Mouse (Mus musculus) adrenal gland, postnatal 10 days (tissue): ENCODE data around the gene Ikzf3. TPM values are rescaled to one million over a fixed set of nuclear protein-coding genes. Genes with fewer than 3 reads are reported as not detected.

ENCODE experiments used
- DNase-seq: peaks from one replicate; pipeline ENCODE4 v3.0.0; 2021; ENCODE audit warnings: mixed read lengths
- total RNA-seq, 2 experiments: library from RNA; stranded (reverse); gene quantifications; 2 replicates each; pipeline ENCODE4 v1.2.3; 2021

The Ikzf3 gene
- total RNA-seq, 2 experiments from 2014 or later = 3.2 to 4.5 TPM

DNA sequence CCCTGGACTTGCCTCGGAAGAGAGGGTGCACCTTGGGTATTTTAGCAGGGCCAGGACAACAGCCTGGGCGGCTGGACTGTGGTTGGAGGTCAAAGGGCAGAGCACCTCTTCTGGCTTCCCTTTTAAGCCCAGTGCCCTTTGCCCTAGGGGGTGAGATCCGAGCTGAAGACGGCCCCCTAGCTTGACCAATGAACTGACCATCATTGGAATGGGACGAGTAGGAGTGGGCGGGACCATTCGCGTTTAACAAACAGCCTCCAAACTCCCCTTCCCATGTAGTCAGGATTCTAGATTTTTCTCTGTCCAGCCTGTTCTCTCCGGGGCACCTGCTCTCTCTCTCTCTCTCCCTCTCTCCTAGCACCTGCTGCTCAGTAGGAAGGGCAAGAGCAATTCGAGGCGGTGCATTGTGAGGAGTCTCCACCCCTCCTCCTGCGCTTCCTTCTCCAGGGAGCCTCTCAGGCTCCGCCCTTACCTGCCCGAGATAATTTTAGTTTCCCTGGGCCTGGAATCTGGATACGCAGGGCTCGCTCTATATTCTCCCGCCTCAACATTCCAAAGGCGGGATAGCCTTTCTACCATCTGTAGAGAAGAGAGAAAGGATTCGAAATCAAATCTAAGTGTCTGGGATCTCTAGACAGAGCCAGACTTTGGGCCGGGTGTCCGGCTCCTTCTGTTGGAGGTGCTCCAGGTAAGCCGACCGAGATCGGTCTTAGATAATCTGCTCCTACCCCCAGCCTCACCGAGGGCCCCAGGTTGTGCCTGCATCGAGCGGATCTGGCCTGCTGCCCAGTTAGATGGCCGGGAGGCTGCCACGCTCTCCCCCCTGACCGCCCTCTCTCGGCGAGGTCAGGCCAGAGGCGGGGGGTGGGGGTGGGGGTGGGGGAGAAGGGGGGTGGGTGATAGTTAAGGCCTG, 99.0 kb downstream of the Ikzf3 start:
- no peak for DNase-seq

DNA sequence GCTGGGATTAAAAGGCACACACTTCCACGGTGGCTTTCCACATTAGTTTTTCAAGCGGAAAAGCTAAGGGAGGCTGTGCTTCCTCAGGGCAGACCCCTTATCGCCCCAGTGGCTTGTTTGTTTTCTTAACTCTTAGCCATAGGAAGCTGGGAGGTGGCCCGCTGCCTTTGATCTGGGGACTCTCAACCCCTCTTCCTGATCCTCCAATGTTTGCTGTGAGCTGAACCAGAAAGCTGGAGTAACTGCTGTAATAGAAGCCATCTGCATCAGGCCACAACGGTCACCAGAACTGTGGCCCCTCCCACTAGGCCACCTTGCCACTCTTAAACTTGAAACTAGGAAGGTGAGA, 99.6 kb downstream of the Ikzf3 start, which contains the start of gene Grb7:
TSS of gene Grb7 (plus strand) at position 182 of the 349 bp plus-strand sequence.
- no peak for DNase-seq

DNA sequence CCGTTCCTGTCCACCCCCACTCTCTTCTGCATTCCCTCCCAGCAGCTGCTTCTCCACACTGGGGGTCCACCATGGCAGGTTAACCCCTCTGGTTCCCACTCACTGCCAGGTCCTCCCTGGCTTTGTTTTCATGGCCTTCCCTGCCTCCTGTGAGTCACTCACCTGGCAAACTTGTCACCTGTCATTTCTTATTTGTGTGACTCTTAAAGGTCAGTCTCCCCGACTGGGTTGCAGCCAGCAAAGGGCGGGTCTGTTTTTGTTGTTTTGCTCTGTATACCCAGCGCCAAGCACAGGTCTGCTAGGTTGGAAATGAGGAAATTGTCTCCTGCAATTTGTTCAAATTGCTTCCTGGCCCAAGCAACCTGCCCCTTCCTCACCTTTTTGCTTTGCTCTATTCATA, 100.2 kb downstream of the Ikzf3 start:
- DNase-seq = no peak

DNA sequence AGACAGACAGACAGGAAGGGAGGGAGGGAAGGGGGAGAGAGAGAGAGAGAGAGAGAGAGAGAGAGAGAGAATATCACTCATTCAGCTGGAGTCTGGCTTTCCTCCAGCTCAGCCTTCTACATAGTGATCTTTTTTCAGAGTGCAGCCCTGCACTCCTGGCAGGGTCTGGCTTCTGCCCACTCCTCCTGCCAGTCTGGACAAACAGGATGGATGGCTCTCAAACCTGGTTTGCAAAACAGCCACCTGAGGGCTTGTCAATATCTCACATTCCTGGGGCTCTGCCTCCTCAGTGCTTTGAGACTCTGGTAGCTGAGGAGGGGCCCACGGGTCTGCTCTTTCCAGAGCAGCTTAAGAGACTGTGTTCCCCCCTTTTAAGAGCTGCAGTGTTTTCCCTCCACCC, 100.6 kb downstream of the Ikzf3 start:
- no peak for DNase-seq

DNA sequence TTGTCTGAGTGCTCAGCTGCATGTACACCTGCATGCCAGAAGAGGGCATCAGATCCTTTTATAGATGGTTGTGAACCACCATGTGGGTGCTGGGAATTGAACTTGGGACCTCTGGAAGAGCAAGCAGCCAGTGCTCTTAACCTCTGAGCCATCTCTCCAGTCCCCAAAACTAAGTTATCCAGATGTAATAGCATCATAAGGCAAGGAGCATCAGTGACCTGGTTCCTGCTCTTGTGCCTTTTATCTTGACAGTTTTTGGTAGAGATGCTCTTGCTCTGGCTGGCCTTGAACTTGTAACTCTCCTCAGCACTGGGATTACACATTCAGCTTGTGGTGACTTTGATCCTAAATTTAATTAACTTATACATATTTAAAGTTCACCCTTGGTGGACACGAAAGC, 102.1 kb downstream of the Ikzf3 start:
- no peak for DNase-seq

DNA sequence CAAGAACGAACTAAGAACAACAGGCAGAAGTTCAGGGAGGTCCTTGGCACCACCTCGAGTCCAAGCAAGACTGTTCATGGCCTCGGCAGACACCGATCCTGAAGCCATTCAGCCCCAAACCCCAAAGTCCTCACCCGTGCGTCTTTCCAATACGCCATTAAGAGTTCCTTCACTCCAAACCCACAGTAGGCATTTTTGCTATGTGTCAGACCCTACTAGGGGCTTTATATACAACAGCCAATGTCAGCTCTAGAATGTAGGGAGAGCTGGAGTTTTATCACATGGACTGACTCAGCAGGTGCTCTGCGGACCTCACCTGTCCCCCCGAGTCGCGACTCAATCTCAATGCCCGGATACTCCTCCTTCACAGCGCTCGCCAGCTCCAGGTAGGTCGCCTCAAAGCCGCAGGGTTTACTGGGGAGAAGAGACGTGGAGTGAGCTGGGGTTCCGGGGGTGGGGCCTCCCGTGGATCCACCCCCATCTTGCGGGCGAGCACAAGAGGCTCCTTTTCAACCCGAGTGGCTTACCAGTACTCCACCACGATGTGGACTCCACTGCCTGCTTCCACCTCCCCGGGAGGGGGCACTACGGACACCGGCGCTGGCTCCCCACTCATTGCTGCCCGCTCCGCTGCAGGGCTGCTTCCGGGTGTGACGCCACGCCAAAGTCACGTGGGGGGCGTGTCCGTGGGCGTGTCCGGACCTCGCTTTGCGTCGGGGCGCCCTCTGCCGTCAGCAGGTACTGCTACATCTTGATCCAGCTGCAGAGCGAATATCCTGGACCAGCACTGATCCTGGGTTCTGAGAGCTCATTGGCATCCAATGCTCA, 107.3 kb downstream of the Ikzf3 start, which contains the start of gene Mien1:
TSS of gene Mien1 (minus strand) at position 661 of the 828 bp plus-strand sequence.
- peak; percentile 99 for DNase-seq

DNA sequence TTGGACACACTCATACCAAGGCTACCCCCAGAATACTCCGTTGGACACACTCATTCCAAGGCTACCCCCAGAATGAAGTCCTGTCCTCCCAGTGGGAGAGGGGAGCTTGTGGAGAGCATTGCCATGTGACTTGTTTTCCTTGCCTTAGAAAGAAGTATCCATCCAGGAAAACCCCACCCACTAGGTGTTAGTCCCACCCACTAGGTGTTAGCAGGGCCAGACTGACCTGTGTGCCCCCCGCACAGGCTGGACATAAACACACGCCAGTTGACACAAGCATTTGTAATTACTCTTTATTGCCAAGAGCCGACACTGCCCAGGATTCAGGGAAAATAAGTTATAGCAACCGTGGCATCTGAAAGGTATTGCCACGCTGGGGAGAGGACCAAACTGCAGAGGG, 108.4 kb downstream of the Ikzf3 start:
- DNase-seq = no peak

DNA sequence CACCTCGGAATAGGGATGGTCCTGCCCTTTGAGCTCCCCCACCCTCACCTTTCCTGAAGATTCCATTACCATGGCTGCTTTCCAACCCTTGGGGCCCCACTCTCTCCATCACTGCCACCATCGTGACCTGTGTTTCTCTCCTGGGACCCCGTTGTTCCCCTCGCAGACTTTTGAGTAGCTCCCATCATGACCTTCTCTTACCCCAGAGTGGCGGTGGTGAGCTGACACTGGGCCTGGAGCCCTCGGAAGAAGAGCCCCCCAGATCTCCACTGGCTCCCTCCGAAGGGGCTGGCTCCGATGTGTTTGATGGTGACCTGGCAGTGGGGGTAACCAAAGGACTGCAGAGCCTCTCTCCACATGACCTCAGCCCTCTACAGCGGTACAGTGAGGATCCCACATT, 110.1 kb downstream of the Ikzf3 start:
- no peak for DNase-seq

DNA sequence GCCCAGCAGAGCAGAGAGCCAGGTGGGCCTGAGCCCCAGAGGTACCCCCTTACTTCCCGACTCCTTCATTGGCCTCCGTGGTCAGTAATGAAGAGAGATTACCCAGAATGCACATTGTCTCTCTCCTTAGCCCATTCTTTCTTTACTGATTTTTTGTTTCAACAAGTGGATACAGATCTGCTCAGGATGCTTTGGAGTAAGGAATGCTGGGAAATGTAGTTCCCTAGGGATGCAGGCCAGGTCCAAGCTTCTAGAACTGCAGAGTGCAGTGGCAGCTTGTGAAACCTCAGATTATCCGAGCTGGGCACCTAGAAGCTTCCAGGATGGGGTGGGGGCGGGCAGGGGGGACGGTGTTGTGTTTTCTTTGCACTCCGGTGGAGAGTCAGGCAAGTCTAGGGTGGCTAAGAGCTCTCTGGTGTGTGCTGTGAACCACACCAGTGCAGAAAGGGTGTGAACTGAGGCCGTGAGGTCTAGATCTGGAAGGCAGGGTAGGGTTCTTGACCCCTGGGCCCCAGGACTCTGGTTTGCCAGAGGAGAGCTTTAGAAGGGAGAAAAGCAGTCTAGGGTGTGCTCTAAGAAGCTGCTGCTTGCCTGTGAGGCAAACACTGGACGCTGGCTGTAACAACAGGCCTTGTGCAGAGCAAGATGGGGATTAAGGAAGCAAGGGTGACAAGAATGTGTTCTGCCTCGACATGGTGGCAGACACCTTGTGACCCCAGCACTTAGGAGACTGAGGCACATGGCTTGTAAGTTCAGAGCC, 113.9 kb downstream of the Ikzf3 start:
- no peak for DNase-seq

DNA sequence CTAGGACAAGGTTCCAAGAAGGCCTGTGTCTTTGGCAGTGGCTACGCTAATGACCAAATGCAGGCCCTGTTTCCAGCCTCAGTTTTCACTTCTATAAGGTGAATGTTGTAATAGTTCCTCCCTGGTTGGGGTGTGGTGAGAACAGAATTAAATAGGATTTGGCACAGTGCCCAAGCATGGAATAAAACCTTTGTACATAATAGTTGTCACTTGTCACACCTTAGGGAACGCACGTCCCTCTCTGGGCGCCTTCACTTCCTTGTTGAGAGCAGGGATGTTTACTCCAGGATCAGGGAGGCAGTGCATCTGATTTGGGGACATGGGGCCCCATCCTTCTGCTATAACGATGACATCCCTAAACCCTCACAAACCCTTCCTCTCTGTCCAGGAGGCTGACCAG, 117.4 kb downstream of the Ikzf3 start:
- DNase-seq = no peak

DNA sequence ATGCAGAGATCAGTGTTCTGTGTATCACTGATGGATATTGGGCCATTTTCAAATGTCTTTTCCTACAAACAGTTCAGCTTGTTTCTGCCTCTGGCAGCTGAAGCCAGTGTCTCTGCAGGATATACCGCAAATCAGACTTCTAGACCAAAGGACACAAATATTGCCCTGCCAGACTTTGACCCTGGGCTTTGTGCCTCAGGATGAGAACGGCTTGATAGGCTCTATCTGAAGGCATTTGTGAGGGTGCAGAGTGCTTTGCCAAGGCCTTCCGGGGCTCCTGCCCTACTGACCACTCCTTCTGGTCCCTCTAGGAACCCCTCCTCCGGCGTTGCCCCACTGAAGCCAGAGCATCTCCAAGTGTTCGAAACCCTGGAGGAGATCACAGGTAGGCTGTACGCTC, 119.2 kb downstream of the Ikzf3 start:
- no peak for DNase-seq

DNA sequence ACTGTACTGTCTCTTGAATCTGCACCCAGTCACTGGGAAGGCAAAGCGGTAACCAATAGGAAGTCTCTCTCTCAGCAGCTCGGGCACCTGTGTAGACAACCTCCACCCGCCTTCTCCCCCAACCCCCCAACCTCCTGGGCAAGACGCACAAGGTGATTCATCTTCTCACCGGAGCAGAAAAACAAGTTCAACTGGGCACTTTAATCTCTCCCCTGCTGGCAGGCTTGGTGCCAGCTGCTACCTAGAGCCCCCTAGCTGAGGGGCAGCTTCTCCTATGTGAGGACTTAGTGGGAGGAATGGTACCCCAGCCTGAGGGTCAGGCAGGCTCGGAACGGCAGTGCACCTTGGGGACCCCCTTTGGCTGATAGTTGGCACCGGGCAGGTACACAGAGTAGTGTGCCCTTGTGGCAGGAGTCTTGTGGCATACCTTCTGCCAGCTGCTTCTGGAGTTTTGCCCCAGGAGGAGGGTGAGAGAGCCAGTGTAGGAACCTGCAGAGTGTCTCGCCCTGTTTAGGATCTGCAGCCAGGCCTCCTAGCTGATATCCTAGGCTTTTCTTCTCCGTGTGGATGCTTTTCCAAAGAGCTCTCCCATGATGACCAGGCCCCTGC, 126.8 kb downstream of the Ikzf3 start:
- DNase-seq = no peak

DNA sequence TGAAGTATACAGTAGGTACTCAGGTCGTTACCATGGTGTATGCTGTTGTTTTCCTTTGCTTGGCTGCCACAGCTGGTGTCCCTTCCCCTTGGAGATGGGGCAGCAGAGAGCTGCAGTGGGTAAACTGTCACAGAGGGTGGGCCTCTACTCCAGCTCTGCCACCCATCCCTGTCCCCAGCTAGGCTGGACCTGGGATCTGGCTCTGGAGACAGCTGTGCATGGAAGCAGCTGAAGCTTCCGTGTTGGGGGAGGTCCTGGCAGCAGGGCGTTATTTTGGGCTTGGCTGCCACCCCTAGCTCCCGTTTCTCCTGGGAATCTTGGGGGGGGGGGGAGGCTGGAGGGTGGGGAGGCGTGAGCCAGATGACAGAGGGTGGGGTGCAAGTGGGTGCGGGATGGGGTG, 127.6 kb downstream of the Ikzf3 start:
- DNase-seq = no peak

DNA sequence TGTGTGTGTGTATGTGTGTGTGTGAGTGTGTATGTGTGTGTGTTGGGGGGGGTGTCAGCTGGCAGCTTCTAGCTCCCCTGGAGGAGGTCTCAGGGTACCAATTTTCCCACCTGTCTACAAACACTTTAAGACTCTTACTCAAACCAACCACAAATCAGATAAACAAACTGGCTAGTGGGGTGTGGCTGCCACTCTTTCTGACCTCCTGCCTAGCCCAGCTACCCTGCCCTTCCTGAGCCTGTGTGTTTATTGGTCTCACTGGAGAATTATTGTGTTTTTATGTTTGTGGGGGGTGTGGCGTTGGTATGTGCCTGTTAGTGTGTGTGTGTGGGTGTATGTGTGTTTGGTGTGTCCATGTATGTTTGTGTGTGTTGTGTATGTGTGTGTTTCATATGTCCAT, 128.8 kb downstream of the Ikzf3 start:
- DNase-seq = no peak

Other genes with a start within 250 kb of the Ikzf3 start
- not detected for gene Neurod2, start 216.4 kb downstream of the Ikzf3 start, total RNA-seq
- 1 to 10 TPM in 1 of 2 experiments, under 1 TPM in 1; 1.00 to 1.7 TPM for gene Ppp1r1b, start 197.6 kb downstream of the Ikzf3 start, total RNA-seq
- 10 to 100 TPM; 25.3 to 25.6 TPM for gene Stard3, start 187.7 kb downstream of the Ikzf3 start, total RNA-seq
- gene Tcap, start 162.2 kb downstream of the Ikzf3 start, total RNA-seq = 100 to 1,000 TPM in 1 of 2 experiments, 10 to 100 TPM in 1; 18.1 to 119 TPM
- gene Pnmt, start 159.6 kb downstream of the Ikzf3 start, total RNA-seq = 100 to 1,000 TPM; 442 to 819 TPM
- 1 to 10 TPM; 4.9 to 6.8 TPM for gene Pgap3, start 145.5 kb downstream of the Ikzf3 start, total RNA-seq
- 1 to 10 TPM; 6.0 to 7.6 TPM for gene Erbb2, start 133.6 kb downstream of the Ikzf3 start, total RNA-seq
- 10 to 100 TPM; 58.0 to 62.5 TPM for gene Mien1, start 107.0 kb downstream of the Ikzf3 start, total RNA-seq
- gene Grb7, start 99.6 kb downstream of the Ikzf3 start, total RNA-seq = 10 to 100 TPM in 1 of 2 experiments, 1 to 10 TPM in 1; 6.9 to 11.1 TPM
- gene Zpbp2, start 5.1 kb upstream of the Ikzf3 start, total RNA-seq = under 1 TPM in 1 of 2 experiments, not detected in 1; 0.48 TPM
- 100 to 1,000 TPM; 135 to 143 TPM for gene Ormdl3, start 41.3 kb upstream of the Ikzf3 start, total RNA-seq
- gene Lrrc3c, start 52.3 kb upstream of the Ikzf3 start, total RNA-seq = not detected
- gene Gm12355, start 79.6 kb upstream of the Ikzf3 start, total RNA-seq = 10 to 100 TPM; 15.7 to 19.1 TPM
- 10 to 100 TPM; 12.7 to 15.4 TPM for gene Gsdma3, start 80.3 kb upstream of the Ikzf3 start, total RNA-seq
- under 1 TPM; 0.36 to 0.51 TPM for gene Gsdma2, start 100.7 kb upstream of the Ikzf3 start, total RNA-seq
- gene Gsdma, start 118.3 kb upstream of the Ikzf3 start, total RNA-seq = not detected
- gene Psmd3, start 136.5 kb upstream of the Ikzf3 start, total RNA-seq = 100 to 1,000 TPM; 111 to 123 TPM
- gene Csf3, start 155.2 kb upstream of the Ikzf3 start, total RNA-seq = not detected
- 10 to 100 TPM; 40.4 to 58.0 TPM for gene Med24, start 183.4 kb upstream of the Ikzf3 start, total RNA-seq
- 100 to 1,000 TPM; 135 to 184 TPM for gene Thra, start 194.6 kb upstream of the Ikzf3 start, total RNA-seq
- gene Nr1d1, start 229.3 kb upstream of the Ikzf3 start, total RNA-seq = 10 to 100 TPM; 15.1 to 59.6 TPM
- 10 to 100 TPM; 79.4 to 88.6 TPM for gene Msl1, start 249.5 kb upstream of the Ikzf3 start, total RNA-seq